Mouse (Mus musculus) kidney, adult 18-20 months (tissue): ENCODE data around the gene Scd1.
"Not testable (repeated sequence)": the region's sequence is repeated elsewhere in the genome, so short reads cannot be mapped to it uniquely, and the experiment has no call there.

ENCODE experiments used
- DNase-seq: peaks from one replicate; pipeline ENCODE4 v3.0.0; 2021

The Scd1 gene

DNA sequence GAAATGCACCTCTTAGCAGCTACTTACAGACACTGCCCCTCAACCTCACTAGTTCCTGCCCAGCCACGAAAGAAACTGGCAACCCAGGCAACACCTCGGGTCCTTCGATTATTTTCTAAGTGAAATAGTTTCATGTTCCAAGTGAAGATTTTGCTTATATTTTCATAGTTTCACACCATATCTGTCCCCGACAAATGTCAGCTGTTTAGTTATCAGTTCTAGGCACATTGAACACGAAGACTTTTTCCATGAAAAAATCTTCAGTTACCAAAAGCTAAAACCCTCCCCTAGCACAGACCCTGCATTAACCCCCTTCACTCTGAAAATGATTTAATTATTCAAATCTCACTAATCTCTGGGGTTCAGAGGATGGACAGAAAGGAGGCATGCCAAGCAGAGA is 10.9 kb downstream of the Scd1 start:
- DNase-seq = no peak

DNA sequence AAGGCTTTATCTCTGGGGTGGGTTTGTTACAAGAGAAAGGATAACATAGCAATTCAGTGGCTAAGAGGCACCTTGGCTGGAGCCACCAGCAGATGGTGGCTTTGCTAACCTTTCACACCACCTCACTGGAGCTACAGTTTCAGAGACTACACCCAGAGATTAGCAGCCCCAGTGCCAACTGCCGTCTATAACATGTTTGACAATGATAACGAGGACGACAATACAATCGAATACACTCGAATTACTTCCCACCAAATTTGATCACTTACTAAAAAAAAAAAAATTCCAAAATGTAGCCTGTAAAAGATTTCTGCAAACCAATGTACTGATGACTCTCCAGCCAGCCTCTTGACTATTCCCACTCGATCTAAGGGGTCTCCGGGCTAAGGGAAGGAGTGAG is 12.7 kb downstream of the Scd1 start:
- DNase-seq = no peak

DNA sequence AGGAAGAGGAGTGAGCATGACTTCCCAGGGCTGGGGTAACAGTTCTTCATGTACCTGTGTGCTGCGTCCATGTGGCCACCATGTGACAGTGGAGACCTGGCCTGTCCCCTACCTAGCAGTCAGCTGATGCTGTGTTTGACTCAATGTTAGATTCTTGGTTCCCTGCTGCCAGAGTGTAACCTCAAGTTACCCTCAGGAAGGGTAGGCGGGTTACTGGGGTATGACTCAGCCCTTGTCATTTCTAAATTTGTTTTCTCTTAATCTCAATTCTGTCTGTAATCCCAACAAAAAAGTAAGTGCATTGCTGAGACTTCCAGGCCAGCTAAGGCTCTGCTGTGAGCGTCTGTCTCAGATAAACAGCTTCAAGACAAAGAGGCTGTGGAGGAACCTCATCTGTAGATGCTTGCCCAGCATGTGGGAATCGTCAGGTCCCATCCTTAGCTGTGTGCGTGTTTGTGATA is 13.7 kb downstream of the Scd1 start:
- no peak for DNase-seq

DNA sequence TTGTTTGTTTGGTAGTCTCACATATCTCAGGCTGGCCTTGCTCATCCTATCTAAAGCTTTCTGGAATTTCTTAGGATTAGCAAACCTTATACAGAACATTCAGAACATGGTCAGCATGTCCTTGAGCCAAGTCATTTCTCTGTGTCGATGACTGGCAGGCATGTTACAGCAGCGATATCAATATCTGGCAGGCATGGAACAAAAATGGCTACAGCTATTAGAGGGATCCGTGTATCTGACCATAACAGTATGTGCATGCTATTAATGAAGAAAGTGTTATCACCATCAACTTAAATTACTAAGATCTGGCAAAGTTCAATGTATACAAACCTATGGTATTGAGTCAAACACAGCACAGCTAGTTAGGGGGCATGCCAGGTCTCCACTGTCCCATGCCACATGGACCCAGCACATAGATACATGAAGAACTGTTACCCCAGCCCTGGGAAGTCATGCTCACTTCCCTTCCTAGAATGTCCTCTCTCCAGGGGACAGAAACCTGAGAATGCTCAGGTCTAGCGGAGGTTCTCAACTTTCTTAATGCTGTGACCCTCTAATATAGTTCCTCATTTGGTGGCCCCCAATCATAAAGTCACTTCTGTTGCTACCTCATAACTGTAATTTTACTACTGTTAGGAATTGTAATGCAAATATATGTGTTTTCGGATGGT is 15.2 kb downstream of the Scd1 start:
- DNase-seq = no peak

DNA sequence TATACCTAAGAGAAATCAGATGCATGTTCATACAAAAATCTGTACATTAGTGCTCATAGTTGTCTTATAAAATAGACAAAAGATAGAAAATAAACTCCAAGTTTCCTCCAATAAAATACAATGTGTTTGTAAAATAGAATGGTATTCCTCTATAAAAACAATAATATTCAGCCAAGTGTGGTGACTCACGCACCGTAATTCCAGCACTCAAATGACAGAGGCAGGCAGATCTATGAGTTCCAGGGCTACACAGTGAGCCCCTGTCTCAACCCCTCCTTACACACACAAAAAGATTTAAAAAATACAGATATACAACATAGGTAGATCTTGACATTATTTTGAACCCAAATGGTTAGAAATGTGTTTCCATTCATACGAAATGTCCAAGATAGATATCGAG is 15.8 kb downstream of the Scd1 start:
- no peak for DNase-seq

DNA sequence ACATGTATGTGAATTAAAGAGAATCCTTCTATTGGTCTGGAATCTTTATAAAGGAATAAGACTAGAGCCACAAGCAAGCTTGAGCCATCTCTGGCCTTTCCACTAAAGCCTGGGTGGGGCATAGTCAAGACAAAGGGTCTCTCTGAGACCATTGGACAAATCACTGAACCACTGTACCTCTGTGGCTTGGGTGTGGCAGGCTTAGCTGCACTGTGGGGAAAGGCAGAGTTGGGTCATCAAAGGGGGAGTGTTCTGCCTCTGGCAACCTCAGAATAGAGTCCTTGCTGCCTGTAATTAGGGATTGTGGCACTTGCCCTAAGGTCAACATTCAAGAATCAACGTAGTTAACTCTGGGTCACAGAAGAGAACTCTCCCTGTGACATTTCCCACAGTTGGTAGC is 18.2 kb downstream of the Scd1 start:
- no peak for DNase-seq

DNA sequence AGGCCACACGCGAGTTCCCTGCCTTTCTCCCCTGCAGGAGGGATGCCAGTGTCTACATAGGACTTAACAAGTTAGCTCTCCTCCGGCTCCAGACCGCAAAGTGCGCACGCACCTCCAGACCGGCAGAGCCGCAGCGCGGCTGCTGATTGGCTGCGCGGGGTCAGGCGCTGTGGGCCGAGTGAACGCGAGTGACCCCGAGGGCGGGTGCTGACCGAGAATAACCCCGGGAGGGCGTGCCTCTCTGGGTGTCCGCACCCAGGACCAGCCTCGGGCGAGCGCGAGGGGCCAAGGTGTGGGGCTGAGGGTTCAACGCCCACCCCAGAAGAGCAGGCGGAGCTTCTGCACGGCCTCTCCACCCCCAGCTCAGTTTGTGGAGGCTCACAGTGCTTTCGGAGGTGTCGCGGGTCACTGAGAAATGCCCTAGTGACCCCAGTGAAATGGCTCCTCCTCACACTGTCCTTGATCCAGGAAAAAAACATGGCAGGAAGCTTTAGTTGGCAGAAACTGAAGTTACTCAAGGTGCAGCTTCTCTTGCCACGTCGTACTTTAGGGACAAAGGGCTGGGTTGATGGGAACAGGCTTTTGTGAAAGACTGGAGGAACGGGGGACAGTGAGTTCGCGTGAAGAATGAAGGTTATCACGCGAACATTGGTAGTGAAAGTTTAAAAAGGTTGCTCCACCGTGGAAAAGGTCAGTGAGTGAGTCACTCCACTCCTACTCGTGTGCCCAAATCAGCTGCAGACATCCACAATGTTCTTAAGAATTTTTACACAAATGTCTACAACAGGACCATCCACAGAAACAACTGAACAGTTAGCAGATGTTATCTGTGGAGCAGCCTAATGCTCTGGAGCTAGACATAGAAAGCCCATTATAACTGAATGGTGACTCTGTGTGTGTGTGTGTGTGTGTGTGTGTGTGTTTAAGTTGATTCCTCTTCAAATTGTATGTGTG is 18.9 kb downstream of the Scd1 start:
- DNase-seq = peak; percentile 92

DNA sequence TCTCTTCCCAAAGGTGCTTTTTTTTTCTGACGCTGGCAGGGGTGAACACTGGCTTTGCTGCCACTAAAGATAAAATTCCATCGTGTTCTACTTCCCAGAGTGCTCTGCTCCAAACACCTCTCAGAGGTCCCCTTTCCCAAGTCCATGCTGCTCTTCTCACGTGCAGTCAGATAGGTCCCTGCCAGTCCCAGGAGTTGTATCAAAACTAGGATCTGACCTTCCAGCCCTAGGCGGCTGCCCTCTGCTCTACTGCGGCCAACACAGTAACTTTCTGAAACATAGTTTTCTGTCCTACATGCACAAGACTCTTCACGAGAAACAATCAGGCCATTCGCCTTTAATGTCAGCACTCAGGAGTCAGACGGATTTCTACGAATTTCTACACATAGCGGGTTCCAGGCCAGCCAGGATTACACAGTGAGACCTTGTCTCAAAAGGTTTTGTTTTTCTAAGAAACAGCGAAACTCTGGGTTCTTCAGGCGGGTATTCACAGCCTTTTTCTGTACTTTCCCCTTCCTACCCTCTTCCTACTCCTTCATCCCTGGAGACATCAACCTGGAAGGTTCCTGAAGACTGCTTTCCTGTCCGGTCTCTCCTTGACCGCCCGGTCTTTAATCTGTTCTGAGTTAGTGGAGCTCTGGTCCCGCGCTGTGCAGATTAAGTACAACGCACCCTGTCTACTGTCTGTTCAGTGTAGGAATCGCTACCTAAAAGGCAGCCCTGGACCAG is 19.8 kb downstream of the Scd1 start:
- DNase-seq = no peak

DNA sequence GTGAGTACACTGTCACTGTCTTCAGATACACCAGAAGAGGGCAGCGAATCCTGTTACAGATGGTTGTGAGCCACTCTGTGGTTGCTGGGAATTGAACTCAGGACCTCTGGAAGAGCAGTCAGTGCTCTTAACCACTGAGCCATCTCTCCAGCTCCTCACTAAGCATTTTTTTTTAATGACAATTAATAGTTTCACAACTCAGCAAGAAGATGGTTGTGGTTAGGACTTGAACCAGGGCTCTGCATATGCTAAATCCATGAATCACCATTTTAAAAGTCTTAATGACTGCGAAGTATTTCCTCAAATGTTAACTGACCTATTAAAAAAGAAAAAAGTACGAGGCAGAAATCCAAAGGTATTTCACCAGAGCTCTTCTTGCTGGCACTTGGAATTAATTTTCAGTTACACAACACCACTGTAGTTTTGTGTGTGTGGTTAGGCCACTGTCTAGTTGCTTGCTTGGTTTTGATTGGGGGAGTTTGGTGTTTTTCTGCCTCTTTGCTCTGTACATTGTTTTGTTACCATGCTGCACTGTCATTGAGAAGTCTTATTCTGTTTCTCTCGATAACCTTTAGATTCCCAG is 20.5 kb downstream of the Scd1 start:
- no peak for DNase-seq

DNA sequence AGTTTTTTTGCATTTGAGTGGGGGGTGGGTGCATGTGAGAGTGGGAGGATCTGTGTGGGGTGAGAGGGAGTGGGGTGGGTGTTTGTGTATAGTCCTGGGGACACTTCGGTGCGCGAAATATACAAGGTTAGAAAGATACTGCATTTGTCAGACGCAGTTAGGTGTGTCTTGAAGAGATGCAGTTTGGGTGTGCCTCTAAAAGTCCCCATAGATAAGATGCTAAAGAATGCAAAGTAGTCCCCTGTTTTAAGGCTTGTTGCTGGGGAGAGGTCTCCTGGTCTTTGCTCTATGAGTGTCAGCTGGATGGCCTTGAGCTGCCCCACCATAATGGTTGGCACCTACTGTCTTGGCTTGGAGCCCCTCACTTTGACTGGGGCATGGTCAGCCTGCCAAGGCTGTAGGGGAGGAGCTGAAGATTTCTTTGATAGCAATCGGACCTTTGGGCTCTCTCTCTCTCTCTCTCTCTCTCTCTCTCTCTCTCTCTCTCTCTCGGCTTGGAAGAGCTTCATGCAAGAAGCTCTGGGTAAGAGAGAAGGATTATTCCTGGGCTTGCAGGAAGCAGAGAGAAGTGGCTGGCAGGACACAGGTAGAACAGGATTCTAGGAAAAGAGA is 21.7 kb downstream of the Scd1 start:
- no peak for DNase-seq

DNA sequence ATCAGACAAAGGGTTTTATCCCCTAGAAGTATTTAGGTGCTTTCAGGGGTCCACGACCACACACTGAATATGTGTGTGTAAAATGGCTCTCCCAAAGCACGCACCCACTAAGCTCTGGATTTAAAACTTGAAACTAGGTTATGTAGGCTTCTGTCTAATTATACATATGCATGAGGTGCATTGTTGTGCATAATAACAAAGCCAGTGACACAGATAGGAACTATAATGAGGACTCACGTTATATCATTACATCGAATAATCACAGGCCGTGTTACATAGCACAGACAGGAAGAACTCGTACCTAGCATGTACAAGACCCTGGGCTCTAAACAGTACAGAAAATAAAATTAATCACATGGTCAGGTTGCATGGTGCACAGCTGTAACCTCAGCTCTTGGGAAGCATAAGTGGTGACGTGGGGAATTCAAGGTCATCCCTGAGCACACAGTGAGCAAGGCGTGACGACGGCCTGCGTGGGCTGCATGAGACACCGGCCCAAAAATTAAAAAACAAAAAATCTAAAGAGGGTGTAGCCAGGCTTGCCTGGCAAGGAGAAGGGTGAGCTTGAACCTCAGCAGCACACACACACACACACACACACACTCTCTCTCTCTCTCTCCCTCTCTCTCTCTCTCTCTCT is 24.9 kb downstream of the Scd1 start:
- no peak for DNase-seq

DNA sequence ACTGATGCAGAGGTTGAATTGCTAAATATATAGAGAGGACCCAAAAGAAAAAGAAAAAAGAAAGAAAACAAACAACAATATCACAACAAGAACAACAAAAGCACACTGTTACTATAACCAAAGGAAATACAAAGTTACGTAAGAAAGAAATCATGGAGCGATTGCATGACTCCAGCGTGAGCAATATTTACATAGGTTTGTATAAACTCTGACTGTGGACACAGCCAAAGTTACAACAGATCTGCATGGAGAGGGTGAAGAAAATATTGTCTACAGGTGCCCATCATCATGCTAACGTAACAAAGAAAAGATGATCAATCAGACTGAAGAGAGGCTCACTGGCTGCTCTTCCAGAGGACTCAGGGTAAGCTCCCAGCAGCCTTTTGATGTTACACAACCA is 27.6 kb downstream of the Scd1 start:
- no peak for DNase-seq

DNA sequence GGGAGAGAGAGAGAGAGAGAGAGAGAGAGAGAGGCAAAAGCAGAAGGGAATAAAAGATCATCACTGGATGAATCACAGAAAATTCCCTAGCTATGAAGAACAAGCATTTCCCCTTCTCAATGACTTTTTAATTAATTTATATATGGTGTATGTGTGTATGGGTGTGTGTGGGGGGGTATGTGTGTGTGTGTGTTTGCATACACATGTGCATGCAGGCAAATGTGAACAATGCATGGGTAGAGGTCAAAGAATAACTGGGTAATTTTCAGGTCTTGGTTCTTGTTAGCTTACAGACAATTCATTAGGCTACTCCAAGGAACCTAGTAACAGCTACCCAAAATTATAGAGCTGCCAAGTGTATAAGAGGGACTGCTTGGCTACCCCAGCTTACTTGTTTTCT is 28.6 kb downstream of the Scd1 start:
- DNase-seq = no peak

DNA sequence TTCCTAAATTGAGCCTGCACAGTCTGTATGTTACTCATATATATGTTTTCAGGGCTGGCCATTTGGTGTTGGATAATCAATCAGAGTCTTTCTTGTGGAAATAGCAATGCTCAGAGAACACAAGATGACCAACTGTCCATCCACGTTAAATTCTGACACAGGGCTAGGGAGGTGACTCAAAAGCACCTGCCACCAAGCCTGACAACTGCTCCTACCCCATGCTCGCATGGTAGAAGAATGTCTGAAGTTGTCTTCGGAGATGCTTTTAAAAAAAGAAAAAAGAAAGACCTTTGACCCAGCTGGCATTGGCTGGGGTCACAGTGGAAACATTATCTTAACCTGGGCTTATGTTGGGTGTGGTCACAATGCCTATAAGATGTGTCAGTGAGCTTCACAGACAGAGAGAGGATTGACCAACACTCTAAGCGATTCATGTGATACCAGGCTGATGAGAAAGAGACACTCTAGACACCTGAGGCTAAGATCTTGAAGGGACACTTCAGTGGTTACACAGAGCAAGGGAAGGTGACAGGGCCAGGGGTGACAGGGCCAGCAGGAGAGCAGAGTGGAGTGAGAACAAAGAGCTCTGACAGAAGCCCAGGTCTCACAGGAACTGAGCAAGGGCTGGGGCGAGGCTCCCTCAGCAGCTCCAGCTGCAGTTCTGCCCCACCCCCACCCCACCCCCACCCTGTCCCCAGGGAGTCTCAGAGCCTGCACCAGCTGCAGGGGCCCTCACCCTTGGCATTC is 29.9 kb downstream of the Scd1 start:
- DNase-seq = no peak

DNA sequence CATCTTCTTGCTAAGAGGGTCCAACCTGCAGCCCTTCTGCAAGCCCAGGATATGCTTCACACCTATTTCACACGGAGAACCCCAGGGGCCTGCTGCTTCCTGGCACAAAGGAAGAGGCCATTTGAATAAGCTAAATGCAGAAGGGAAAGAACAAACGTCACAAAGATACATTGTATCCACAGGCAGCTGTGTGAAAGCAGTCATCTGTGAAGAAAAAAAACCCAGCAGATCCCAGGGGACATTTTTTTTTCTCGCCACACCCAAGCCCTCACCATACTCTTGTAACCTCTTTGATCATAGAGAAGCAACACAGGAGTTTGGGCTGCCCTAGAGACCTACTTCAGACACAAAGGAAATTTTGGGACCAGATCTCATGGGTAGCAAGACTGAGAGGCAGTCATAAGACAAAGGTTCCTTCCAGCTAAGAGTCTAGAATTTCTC is 31.1 kb downstream of the Scd1 start:
- DNase-seq = no peak

DNA sequence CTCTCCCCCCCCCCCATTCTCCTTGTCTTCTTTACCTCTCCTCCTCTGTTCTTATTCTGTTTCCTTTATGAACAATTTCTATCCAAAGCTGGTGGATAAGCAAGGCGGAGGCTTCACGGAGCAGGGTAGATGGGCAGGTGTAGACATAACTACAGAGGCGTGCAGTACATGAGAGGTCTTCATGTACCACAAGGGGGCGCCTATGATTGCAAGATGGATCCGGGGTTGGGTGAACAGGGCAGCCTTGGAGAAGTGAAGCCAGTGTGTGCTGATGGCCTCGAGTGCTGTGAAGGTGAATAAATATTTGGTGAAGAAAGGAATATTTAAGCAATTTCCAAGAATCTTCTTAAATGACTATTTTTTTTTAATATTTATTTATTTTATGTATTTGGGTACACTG is 34.7 kb downstream of the Scd1 start:
- DNase-seq = peak; percentile 74

DNA sequence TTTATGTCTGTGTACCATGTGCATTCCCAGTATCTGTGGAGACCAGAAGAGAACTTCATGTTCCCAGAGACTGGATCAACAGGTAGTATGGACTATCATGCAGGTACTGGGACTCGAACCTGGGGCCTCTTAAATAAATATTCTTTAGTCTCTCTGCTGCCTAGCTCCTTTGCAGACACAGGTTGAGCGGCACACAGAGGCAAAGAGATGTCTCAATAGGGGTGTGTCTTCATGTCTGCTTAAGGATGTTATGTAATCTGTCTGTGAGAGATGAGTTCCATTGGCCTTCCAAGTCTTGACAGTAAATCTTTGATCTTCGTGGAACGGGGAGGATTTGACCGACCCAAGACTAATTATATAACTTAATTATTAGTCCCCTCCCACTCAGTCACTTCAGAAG is 37.4 kb downstream of the Scd1 start:
- DNase-seq = no peak

DNA sequence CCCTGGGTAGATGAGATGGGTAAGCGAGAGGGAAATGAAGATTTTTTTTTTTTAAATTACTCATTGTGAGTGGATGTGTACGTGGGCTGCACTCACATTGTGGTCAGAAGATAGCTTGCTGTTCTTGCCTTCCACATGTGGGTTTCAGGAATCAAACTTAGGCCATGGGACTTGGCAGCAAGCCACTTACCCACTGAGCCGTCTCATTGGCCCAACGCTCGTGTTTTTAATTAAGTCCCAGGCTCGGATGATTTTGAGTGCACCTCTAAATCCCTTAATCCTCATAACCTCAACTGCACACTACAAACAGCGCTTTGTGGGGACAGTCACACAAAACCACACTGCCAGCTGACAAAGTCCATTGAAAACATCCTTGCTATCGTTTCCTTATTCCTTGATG is 38.3 kb downstream of the Scd1 start:
- DNase-seq = no peak

DNA sequence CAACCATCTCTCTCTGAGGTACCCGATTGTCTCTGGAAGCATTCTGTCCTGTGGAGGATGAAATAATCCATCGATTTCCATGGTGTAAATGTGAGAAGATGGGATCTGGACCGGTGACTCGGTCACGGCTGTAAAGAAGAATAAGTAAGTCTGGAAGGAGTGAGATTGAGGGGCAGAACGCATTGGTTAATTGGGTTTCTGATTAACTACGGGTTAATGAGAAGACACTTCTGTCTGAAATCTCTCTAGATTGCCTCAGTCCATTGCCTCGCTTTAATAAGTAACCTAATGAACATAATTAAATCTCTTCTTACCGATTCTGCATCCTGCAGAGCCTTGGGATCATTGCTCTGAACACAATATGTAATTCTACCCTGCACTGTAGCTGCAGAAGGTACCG is 40.6 kb downstream of the Scd1 start:
- not testable (repeated sequence) for DNase-seq

DNA sequence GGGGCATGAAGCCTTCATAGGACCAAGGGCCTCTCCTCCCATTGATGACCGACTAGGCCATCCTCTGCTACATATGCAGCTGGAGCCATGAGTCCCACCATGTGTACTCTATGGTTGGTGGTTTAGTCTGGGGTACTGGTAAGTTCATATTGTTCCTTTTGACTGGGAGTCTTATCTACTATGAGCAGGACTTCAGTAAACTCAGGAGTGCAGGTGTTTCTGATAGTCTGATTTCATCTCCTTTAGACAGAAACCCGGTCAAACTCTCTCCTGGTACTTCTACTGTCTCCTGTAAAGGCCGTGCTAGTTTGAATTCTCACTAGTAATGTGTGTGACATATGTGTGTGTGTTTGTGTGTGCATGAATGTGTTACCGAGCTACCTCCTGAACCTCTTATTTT is 41.9 kb downstream of the Scd1 start:
- DNase-seq = no peak

DNA sequence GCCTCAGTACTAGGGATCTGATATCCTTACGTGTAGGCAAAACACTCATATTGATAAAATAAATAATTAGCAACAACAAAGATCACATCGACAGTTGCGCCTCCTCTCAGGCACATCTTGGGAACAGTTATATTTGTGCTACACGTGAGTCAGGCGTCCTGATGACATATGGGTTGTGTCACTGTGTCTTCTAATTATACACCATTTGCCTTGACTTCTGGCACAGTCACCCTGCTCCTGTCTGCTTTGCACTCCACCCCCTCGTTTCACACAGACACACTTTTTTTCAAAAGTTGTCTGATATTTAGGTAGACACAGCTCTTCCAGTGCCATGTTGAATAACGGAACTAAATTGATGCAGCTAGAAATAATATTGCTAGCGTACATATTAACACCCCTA is 43.6 kb downstream of the Scd1 start:
- DNase-seq = no peak
